Mouse (Mus musculus): ENCODE results near the gene Slamf8. TPM values are rescaled to one million over a fixed set of nuclear protein-coding genes. Genes with fewer than 3 reads are reported as not detected.

The Slamf8 gene
- total RNA-seq, 2 experiments from 2014 or later = 1.4 TPM; not detected in 1

GRCm38 (mm10) chr1:172594495-172594894 is 4.1 kb upstream of the Slamf8 start:
- ATAC-seq (replicated peaks; ENCODE audit: poor library complexity, severe bottlenecking) = peak; percentile 64

DNA sequence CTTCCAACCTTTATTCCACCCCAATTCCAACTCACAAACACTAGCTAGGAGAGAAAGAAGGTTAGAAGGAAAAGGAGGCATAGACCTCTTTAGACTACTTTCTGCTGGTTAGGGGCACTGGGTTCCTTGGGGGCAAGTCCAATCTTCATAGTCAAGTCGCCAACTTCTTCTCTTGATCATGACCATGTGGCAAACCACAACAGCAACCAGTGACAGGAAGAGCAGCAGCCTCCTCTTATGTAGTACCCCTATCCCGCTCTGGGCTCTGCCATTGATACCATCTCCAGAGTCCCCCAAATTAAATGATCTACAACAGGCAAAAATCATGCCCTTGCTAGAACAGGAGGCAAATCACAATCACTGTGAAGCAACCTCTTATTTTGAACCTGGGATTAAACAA is 3.6 kb upstream of the Slamf8 start:
- no peak for ATAC-seq (replicated peaks; ENCODE audit: poor library complexity, severe bottlenecking)

DNA sequence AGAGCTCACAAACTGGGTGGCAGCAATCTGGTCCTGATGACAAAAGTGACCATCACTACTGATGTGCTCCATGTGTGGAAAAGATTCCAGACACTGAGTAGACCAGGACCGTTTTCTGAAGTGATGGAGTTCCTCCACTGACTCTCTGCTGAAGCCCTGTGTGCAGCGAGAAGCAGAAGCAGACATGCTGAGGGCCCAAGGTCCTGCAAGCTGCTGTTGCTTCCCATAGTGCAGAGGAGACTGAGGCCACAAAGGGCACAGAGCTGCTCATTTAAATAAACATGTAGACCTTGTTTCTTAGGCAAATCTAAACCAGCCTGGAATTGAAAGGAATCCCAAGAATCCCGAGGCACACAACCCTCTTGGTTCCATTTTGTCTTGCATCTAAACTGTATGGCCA is 3.0 kb upstream of the Slamf8 start:
- no peak for ATAC-seq (replicated peaks; ENCODE audit: poor library complexity, severe bottlenecking)

DNA sequence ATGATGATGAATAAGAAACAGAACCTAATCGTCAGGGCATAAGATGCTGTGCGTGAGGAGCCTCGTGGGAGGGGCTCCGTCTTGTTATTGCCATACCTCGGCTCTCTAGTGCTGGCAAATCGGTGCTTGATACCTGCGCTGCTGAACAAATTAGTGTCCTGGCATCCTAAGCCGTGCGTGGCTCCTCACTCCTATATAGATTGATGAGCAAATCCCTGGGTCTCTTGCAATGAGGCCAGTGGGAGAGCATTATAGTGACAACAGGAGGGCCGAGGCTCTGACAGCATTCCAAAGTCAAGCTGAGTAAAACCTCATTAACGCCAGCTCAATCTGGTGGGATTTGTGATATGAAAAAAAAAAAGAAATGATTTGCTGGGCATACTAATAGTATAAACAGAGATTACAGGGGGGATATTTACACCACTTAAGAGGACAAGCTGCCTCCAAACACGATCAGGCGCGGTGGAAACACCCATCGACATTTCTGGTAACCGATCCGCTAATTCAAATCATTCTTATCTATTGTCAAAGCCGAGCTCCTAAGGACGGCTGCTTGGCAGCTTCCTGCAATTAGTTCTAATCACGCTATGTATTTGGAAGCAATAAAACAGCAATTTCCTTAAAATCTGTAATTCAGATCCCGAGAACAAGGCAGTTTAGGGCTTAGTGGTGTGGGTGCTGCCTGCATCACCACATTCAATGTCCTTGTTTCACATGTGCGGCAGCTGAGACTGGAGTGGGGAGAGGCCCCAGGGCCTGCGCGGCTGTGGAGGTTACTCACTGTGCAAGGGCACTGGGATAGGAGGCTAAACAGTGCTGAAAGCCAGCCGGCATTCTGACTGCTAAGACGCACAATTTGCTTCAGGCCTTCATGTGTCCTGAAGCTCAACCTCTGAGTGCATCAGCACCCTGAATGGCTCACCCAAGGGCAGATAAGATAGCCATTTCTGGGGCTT is 4.5 kb downstream of the Slamf8 start:
- ATAC-seq (replicated peaks; ENCODE audit: poor library complexity, severe bottlenecking) = peak; percentile 16

DNA sequence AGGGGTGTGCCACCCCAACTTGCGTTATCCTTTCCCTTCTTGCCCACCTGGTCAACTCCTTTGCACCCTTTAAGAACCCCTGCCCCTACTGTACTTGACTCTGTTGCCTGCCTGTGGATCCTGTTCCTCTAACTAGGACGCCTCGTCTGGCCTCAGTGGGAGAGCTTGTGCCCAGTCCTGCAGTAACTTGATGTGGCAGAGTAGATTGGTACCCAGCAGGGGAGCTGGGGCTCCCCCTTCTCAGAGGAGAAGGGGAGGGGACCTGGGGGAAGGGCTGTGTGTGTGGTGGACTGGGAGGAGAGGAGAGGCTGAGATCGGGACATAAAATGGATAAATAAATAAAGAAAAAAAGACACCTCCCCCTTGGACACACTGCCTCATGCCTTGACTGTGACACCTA is 5.3 kb downstream of the Slamf8 start:
- no peak for ATAC-seq (replicated peaks; ENCODE audit: poor library complexity, severe bottlenecking)

DNA sequence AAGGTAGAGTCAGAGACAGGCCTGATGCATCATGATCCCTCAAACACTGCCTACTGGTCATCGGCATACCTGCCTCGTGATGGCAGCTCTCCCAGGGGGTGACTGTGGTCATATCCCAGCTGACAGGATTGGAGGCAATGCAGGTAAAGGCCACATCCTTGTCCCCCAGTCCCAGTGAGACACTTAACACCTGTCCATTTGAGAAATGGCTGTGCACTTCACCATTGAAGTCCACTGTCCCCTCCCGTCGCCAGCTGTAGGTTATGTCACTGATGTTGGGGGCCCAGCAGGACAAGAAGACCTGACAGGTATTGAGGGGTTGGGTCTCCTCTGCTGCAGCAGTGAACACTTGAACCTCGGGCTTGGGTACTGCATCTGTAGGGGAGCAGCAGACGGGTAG is 6.1 kb downstream of the Slamf8 start:
- ATAC-seq (replicated peaks; ENCODE audit: poor library complexity, severe bottlenecking) = no peak

- ATAC-seq (replicated peaks; ENCODE audit: poor library complexity, severe bottlenecking) = no peak
Measured at GRCm38 (mm10) chr1:172582436-172582835, 7.9 kb downstream of the Slamf8 start.

- 0 out of 2 replicates have a peak, but pooled peaks have one; percentile 11 for ATAC-seq (replicated peaks; ENCODE audit: poor library complexity, severe bottlenecking)
Measured at GRCm38 (mm10) chr1:172580116-172580515, 10.3 kb downstream of the Slamf8 start.

- ATAC-seq (replicated peaks; ENCODE audit: poor library complexity, severe bottlenecking) = no peak
Measured at GRCm38 (mm10) chr1:172567758-172568157, 22.6 kb downstream of the Slamf8 start.

DNA sequence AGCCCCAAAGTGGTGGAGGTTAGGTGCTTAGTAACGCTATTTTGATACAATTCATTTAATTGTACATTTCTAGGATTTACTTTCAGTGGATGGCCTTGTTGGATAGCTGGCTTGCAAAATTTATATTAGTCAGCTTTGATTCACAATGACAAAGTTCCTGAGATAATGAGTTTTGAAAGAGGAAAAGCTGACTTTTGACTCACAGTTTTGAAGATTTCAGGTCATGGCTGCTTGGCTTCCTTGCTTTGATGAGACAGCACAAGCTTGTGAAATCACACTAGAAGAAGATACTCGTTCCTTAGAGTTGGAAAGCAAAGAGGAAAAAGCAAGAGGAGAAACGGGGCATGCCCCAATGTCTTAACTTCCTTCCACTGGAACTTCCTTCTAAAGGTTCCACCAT is 24.2 kb downstream of the Slamf8 start:
- peak; percentile 23 for ATAC-seq (replicated peaks; ENCODE audit: poor library complexity, severe bottlenecking)

- no peak; the same call in 1 of the 2 replicates for ATAC-seq (replicated peaks; ENCODE audit: poor library complexity, severe bottlenecking)
Measured at GRCm38 (mm10) chr1:172563465-172563828, 26.9 kb downstream of the Slamf8 start.

- ATAC-seq (replicated peaks; ENCODE audit: poor library complexity, severe bottlenecking) = peak; percentile 66
Measured at GRCm38 (mm10) chr1:172562641-172563464, 27.5 kb downstream of the Slamf8 start.

DNA sequence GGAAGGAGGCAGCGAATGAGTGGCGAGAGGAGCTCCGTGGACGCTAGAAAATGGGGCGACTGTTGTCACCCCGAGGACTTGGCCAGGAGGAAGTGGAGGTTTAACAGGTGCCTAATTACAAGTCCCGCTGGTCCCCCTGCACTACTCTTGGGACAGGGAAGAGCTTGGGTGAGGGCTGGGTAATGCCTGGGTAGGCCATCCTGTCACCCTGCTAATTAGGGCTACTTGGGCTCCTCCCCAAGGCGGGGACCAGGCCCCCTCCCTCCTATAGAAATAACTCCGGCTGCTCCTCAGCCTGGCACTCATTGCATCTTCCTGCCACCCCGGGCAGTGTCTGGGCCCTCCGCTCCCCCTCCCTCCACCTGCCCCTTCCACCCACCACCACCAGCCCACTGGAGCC is 34.7 kb downstream of the Slamf8 start, which contains the start of gene Vsig8:
Gene Vsig8, plus strand, starts transcription at position 301 of the 400 bp plus-strand sequence.
- no peak for ATAC-seq (replicated peaks; ENCODE audit: poor library complexity, severe bottlenecking)

DNA sequence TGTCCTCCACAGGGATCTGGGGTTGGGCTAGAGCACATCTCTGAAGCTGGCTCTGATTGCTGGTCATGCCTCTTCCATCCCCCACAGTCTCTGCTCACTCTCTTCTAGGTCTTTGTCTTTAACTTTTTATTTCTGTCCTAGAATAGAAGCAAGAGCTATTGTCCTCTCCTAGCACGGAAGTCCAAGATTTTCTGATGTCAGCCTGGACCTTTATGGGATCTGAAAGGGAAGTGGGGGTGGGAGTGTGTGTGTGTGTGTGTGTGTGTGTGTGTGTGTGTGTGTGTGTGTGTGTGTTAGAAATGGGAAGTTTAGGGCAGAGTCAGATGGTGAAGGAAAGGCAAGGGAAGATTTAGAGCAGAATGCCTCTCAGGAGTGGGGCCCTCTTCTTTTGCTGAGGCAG is 37.7 kb downstream of the Slamf8 start:
- ATAC-seq (replicated peaks; ENCODE audit: poor library complexity, severe bottlenecking) = no peak

- ATAC-seq (replicated peaks; ENCODE audit: poor library complexity, severe bottlenecking) = no peak
Measured at GRCm38 (mm10) chr1:172551009-172551408, 39.4 kb downstream of the Slamf8 start.

DNA sequence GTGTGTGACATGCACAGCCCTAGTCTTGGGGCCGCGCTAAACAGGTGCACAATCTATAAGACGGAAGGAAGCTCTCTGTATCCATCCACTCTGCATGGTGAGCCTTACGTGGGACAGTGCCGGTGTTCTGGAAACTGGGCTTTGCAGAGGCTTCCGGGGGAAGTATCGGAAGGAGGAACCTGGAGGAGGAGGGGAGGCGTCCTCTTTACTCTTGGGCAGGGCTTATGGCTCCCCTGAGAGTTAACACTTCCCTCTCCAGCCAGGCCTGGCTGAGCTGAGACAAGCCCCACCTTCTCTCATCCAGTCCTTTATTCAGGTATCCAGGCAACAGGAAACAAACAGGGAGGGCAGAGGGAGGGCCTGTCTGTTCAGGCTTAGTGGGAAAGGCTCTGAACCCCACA is 39.8 kb downstream of the Slamf8 start:
- peak; percentile 87 for ATAC-seq (replicated peaks; ENCODE audit: poor library complexity, severe bottlenecking)

DNA sequence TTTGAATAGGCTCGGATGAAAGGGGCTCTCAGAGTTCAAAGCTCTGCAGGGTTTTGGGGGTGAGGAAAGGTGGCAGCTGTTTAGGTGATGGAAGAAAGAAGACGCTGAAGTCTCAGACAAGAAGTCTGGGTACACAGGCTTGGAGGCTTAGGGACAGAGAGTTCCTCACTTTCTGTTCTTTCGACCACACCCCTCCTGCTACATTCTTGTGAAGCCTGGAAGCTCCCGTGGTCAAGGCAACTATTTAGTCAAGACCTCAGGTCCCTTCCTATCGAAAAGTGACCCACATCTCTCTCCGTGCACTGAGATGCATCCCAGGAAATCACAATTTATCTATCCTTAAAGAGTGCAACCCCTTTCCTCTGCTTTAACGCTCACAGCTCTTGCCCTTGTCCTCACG is 40.7 kb downstream of the Slamf8 start:
- ATAC-seq (replicated peaks; ENCODE audit: poor library complexity, severe bottlenecking) = no peak

- ATAC-seq (replicated peaks; ENCODE audit: poor library complexity, severe bottlenecking) = no peak
Measured at GRCm38 (mm10) chr1:172549314-172549713, 41.1 kb downstream of the Slamf8 start.

- peak; percentile 71 for ATAC-seq (replicated peaks; ENCODE audit: poor library complexity, severe bottlenecking)
Measured at GRCm38 (mm10) chr1:172548501-172548900, 41.9 kb downstream of the Slamf8 start.

DNA sequence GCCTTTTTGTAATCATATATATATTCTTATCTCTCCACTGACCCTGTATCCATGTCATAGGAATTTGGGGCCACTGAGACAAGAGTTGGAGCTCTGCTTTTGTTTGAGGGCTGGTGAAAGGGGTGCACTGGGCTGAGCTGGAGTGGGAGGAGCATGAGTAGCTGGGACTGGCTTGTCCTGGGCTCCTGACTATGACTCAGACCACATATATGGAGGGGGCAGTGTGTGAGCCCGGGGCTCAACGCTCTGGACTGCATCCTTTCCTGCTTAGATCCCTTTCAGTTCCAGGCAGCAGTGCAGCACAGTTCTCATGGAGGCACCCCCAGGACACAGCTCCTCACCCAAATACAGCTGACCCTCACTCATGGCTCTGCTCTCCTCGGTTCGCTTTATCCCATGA is 44.3 kb downstream of the Slamf8 start:
- no peak for ATAC-seq (replicated peaks; ENCODE audit: poor library complexity, severe bottlenecking)

- no peak for ATAC-seq (replicated peaks; ENCODE audit: poor library complexity, severe bottlenecking)
Measured at GRCm38 (mm10) chr1:172540283-172540820, 50.0 kb downstream of the Slamf8 start.
